Mouse (Mus musculus): ENCODE measurements at regions not wholly inside any gene's neighbourhood (a gene's known extent, or its start where the extent isn't known, plus 50 kb on each side); places are given as distances from the start of the nearest gene placed in this dataset.
"Not testable (repeated sequence)": the region's sequence is repeated elsewhere in the genome, so short reads cannot be mapped to it uniquely, and the experiment has no call there.

DNA sequence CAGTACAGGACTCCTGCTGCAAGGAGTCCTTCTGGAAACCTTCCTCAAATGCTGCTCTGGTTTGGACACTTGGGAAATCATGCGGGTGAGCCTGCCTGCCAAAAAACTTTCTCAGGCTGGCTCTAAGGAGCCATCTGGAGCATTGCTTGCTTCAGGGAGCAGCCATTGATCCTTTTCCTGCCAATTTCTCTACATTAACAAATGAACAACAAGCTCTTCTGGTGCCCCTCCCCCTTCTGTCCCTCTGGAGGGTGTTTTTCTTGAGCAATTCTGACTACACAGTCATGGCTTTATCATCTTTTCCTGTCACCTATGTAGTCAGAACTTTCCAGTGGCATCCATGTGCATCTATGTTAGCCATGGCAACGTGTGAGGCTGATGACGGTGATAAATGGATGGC, 84.5 kb downstream of the Fam43a start:
- no peak for DNase-seq (ENCODE audit: low spot score in 2 of 2)

GRCm38 (mm10) chr16:30686536-30686935, 87.0 kb downstream of the Fam43a start:
- no peak for DNase-seq (ENCODE audit: low spot score in 2 of 2)

- DNase-seq (ENCODE audit: low spot score in 2 of 2) = no peak
Measured at GRCm38 (mm10) chr16:30687225-30687624, 87.7 kb downstream of the Fam43a start.

DNA sequence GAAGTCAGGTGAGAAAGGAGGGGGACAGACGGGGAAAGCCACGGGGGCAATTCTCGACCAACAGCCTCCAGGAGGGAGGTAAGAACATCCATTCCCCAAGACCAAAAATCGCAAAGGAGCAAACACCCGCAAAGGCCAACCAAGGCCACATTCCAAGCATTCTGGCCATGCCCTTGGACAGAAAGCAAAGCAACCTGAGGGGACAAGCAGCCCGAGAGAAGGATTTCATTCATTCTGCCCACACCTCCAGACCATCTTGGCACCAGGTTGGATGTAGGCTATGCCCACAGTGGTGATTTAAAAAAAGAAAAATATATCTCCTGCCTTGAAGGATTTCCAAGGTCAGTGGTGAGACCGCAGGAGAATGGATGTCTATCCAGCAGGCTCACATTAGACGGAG, 88.2 kb downstream of the Fam43a start:
- no peak for DNase-seq (ENCODE audit: low spot score in 2 of 2)

GRCm38 (mm10) chr16:30690531-30690930, 91.0 kb downstream of the Fam43a start:
- DNase-seq (ENCODE audit: low spot score in 2 of 2) = no peak

DNA sequence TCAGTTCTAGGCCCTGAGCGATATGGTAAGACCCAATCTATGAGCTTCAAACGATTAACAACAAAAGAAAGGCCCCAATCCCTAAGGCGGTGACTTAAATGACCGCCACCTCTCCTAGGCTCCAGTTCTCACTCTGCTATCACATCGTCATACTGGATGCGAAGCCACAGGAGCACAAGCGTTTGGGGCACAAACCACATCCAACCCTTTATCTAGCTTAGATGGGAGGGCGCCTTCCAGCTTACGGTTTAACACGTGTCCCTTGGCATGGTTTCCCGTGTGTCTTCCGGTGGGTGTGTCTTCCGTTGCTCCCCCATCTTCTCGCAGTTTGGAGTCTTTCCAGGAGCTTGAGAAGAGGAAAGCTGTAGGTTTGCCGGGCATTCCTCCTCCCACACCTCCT, 92.4 kb downstream of the Fam43a start:
- no peak for DNase-seq (ENCODE audit: low spot score in 2 of 2)

- DNase-seq (ENCODE audit: low spot score in 2 of 2) = no peak
Measured at GRCm38 (mm10) chr16:30692541-30693141, 93.1 kb downstream of the Fam43a start.

- no peak for DNase-seq (ENCODE audit: low spot score in 2 of 2)
Measured at GRCm38 (mm10) chr16:30693206-30693605, 93.7 kb downstream of the Fam43a start.

DNA sequence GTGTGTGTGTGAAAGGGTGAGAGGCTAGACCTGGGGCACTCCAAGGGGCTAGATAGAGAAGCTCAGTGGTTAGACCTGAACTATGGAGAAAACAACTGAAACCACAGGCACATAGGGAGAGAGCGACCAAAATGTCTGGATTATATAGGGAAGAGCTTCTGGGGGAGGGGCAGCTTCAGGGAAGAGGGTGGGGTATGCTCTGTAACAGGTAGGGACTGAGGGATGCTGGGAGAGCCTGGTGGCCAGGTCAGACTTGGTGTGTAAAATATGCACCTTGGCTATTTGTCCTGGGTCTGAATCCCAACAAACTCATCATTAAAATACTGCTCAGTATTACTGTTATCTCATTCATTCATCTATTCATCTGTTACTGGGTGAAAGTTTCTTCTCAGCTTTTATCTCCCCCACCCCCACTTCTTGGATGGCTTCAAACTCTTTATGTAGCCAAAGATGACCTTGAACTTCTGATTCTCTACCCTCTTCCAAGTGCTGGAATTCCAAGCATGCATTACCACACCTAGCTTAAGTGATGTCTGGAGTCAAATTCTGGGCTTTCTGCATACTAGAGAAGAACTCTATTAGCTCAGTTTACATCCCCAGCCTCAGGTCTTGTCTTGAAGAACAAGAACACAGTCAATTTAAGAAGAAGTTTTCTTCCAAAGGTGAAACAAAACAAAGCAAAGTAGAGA, 94.5 kb downstream of the Fam43a start:
- no peak for DNase-seq (ENCODE audit: low spot score in 2 of 2)

DNA sequence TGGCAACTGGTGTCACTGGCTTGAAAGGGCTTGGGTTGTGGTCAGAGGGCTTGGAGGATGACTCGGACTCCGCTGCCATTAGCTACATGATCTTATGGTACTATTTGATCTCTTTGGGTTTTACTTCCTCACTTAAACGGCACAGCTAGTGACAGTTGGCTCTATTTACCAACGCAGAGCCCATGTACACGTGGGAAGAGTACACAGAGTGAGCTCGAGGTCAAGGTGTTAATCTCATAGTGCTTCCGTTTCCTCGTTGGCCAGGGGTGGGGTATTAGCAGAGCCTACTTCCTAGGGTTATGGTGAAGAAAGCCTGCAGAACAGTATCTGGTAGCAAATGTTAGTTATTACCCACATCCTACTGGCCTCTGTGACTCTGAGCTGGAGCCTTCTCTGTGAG, 96.2 kb downstream of the Fam43a start:
- no peak for DNase-seq (ENCODE audit: low spot score in 2 of 2)

DNA sequence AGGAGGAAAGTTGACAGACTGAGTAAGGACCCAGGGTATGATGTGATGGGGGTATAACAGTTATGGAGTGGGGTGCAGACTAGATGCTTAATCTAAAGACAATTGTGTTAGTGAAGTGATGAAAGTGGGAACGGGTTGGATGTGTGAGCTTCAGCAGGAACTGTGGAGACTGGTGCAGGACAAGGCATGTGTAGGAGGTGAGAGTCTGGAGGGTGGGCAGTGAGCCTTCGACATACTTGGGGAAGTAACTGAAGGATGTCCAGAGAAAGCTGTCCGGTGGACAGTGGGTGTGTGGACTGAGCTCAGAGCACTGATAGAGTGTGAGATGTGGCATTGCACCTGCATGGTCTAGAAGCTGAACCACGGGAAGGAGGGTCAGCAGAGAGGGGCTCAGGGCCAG, 97.7 kb downstream of the Fam43a start:
- DNase-seq (ENCODE audit: low spot score in 2 of 2) = no peak

- DNase-seq (ENCODE audit: low spot score in 2 of 2) = no peak
Measured at GRCm38 (mm10) chr16:30697806-30698205, 98.3 kb downstream of the Fam43a start.

DNA sequence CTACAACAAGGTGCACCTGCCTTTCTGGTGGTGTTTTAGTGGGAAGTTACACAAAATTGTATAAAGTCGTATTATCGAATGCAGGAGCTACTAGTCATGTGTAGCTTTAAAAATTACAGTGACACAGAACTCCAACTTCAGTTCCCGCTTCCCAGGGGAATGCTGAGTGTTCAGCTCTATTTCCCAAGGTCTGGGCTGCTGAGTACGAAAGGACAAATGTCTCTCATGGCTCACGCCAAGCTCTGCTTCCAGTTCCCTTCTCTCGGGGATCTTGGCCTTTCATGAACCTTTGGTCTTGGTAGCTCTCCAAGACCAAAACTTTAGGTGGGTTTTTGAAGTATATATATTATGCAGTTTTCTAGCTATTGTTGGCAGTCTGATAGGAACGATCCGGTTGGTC, 104.3 kb downstream of the Fam43a start:
- DNase-seq (ENCODE audit: low spot score in 2 of 2) = no peak

GRCm38 (mm10) chr16:30709501-30709900, 110.0 kb downstream of the Fam43a start:
- no peak for DNase-seq (ENCODE audit: low spot score in 2 of 2)

DNA sequence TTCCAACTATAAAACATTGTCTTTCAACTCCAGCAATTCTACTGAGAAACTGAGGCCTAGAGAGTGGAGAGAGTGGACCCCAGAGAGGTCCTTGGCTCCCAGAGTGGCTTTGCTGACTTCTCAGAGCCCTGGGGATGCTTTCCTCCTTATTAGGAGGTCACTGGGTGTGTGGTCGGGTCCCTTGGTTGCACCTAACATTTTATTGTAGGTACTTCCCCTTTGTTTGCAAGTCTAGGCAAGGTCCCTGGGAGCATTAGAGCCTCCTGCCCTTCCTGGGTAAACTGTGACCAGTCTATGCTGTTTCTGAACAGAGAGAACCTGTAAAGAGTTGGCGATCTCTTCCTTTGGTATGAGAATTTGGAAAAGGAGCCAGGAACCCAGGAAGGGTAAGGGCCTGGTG, 110.5 kb downstream of the Fam43a start:
- no peak for DNase-seq (ENCODE audit: low spot score in 2 of 2)

DNA sequence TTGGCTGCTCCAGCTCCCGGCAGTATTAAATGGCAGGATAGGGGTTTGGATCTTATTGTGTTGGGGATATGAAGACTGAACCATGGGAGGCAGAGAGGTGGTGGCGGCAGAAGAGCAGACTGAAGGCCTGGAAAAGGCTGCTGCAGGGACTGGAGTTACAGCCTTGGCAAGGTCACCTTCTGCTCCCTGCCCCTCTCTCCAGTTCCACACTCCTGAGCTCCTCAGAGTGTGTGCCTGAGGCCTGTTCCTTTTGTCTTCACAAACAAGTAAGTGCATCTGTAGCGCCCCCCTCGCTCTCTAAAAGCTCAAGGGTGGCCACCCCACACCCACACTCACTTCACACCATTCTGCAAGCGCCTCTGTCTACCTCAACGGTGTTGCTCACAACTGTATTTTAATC, 113.0 kb downstream of the Fam43a start:
- no peak for DNase-seq (ENCODE audit: low spot score in 2 of 2)

- DNase-seq (ENCODE audit: low spot score in 2 of 2) = not testable (repeated sequence)
Measured at GRCm38 (mm10) chr16:30717577-30717976, 118.1 kb downstream of the Fam43a start.

DNA sequence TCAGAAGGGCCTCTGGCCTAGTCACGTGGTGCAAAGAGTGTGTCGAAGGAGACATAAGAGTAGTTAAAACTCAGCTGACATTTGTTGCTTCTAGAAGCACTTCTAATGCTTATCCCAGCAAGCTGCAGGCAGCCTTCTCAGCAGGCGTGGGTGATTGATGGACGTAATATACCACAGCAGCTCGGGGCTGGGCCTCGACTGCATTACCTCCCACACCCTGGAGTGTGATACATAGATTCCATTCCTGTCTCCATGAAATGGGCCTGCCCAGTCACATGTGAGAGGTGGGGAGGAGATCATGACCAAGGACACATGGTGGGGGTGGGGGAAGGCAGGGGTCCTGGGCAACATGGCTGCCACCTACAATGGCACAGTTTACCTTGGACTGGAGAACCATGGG, 121.3 kb downstream of the Fam43a start:
- no peak for DNase-seq (ENCODE audit: low spot score in 2 of 2)

- DNase-seq (ENCODE audit: low spot score in 2 of 2) = no peak
Measured at GRCm38 (mm10) chr16:30721223-30721622, 121.7 kb downstream of the Fam43a start.

GRCm38 (mm10) chr16:30722372-30722771, 122.8 kb downstream of the Fam43a start:
- DNase-seq (ENCODE audit: low spot score in 2 of 2) = no peak

DNA sequence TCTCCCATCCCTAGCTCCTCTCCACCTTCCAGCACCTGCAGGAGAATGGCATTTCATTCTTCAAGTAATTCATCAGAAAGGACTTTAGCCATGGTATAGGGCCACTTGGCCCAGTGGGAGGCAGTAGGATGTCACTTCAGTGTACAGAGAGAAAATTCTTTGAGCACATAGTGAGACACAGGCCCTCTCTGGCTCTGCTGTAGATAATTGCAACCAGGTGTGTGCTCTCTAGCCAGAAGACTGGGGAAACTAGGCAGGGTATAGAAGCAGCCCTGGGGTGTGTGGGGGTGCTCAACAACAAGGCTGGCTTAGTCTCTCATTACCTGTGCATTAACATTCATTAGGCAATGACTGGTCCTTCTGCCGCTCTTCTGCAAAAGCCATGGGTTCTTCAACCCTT, 125.1 kb downstream of the Fam43a start:
- DNase-seq (ENCODE audit: low spot score in 2 of 2) = no peak

GRCm38 (mm10) chr16:30732770-30733415, 133.4 kb downstream of the Fam43a start:
- no peak for DNase-seq (ENCODE audit: low spot score in 2 of 2)

DNA sequence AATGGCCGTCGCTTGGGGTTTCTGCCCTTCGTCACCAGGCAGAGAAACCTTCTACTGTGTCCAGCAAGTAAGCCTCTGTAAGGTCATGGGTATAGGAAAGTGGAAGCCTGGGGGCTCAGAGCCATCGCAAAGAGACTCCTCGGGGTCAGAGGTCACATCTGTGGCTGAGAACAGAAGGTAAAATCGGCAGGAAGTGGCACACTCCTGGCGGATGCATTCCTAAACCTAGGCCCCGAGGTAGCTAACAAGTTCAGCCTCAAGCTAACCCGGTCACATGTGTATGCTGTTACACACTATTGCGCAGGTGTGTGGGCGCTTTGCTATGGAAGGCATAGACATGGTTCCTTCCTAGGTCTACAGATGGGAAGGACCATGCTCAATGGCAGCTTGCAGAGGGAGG, 134.0 kb downstream of the Fam43a start:
- DNase-seq (ENCODE audit: low spot score in 2 of 2) = no peak

All from adrenal gland, postnatal 4 days (tissue).